Mouse (Mus musculus) cerebellum, adult 2 months (tissue): Measurements from ENCODE around the gene Hvcn1.

Experiments
- CTCF ChIP-seq: fragments of 200-500 bp; IDR thresholded peaks from 2 replicates; pipeline ENCODE4 v1.5.1; 2011; ENCODE audit warnings: low read depth, mild to moderate bottlenecking, control low read depth, low read length, moderate library complexity, borderline replicate concordance; ENCODE audit not compliant: insufficient read depth
- POLR2A ChIP-seq: fragments of 200-500 bp; IDR thresholded peaks from 2 replicates; pipeline ENCODE4 v1.6.1; 2011; ENCODE audit warnings: low read length, control low read depth, borderline replicate concordance; ENCODE audit not compliant: insufficient read depth

DNA sequence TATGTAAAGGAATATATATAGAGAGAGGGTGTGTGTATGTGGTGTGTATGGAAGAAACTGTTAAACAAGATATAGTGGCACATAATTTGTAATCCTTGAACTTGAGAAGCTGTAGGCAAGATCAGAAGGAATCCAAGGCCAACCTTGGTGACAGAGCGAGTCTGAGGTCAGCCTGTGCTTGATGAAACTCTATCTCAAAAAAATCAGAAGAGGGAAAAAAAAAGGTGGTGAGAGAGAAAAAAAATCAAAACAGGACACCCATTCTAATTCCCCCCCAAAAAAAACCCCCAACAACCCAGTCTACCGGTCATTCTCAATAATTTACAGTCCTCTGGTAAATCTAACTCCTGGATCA lies 77.2 kb downstream of the Hvcn1 start:
- no peak for TF ChIP-seq CTCF
- no peak for TF ChIP-seq POLR2A
